Mouse (Mus musculus) kidney, postnatal 4 days (tissue): ENCODE data around the gene Gpd1.
"Not testable (repeated sequence)": the region's sequence is repeated elsewhere in the genome, so short reads cannot be mapped to it uniquely, and the experiment has no call there.

Experiments used
- DNase-seq, 2 experiments: peaks; one replicate each; pipeline ENCODE4 v3.0.0; 2021; ENCODE audit warnings: mixed read lengths in 2 of 2

Gene Gpd1

DNA sequence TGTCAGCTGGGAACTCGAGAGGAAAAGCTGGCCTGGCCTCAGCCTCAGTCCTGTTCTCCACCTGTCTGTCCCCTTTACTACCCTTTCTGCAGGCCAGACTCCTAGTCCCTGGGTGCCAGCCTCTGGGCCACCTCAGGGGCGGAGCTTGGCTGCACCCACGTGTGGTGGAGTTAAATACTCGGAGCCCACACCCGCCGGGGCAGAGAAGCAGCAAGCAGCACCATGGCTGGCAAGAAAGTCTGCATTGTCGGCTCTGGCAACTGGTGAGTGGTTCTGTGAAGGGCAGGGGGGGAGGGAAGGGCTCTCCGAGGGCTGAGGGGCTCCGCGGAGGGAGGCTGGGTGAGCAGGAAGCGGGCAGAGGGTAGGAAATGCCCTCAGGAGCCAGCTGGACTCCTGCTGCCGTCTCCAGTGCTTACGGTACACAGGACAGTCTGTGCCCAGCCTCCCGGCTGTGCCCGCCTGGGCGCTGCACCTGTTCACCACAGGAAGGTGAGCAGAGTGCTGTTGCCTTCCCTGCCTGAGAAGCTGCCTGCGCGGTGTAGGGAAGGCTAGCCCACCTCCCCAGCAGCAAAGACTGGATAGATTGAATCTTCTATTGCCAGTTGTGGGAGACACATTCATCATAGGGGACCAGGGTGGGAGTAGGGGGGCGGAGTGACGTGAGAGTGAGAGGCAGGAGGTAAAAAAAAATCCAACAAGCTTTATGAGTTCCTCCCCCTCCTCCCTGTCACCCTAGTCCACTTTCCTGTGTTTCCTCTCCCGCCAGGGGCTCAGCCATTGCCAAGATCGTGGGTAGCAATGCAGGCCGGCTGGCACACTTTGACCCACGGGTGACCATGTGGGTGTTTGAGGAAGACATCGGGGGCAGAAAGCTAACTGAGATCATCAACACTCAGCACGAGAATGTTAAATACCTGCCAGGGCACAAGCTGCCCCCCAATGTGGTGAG lies at the start of gene Gpd1:
Gene Gpd1 (plus strand): TSS at position 130 of the 949 bp plus-strand sequence.
- DNase-seq: peak; percentile 68 to 83

GRCm38 (mm10) chr15:99667544-99667943 lies 49.8 kb upstream of the Gpd1 start:
- no peak for DNase-seq

DNA sequence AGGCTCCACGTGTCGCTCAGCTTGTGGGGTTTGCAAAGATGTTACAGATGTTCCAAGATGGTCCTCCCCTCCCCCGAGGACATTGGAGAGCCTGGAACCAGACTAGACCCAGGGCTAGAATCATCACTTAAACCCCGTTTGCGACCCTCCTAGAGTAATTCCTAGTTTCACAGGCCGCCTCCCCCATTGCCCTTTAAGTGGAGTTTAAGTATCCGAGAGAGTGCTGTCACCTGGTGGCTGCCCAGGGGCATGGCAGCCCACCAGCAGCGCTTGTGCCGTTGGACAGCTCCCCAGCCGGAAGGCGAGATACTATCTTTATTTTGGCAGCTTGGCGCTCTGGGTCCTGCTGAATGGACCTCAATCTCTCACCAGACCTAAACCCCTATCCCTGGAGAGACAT lies 48.4 kb upstream of the Gpd1 start:
- DNase-seq: peak; percentile 86 to 90

GRCm38 (mm10) chr15:99669392-99669791 lies 47.9 kb upstream of the Gpd1 start:
- DNase-seq: no peak

DNA sequence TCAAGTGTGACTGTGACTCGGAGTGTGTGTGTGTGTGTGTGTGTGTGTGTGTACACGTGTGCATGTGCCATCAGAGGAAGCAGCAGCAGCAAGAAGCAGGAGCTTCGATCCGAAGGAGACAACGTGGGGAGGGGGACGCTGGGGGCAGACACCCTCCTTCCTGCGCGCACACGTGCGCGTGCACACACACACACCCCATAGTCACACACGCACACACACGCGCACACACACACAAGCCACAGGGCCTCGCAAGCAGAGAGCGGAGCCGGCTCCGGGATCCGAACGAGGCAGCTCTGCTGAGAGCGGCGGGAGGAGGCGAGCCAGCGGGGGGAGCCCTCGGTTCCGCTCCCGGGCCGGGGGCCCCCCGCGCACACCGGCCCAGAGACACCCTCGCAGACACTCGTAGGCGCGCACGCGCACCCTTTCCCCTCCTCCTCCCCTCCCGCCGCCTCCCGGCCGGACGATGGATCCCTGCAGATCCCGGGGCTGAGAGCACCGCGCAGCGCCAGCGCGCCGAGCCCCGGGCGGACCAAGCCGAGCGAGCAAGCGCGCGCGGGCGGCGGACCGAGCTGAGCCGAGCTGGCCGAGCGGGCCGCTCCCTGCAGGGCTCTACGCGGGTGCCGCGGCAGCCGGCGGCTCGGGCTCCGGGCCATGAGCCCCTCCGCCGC lies 47.0 kb upstream of the Gpd1 start, which contains the start of gene Asic1:
Gene Asic1 (plus strand): TSS at position 215 of the 668 bp plus-strand sequence.
- peak; percentile 75 to 82 for DNase-seq

- DNase-seq: no peak
These were observed 46.2 kb upstream of the Gpd1 start for GRCm38 (mm10) chr15:99670964-99671670.

DNA sequence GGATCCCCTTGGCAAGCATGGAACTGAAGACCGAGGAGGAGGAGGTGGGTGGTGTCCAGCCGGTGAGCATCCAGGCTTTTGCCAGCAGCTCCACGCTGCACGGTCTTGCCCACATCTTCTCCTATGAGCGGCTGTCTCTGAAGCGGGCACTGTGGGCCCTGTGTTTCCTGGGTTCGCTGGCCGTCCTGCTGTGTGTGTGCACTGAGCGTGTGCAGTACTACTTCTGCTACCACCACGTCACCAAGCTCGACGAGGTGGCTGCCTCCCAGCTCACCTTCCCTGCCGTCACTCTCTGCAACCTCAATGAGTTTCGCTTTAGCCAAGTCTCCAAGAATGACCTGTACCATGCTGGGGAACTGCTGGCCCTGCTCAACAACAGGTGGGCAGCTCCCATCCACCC lies 45.5 kb upstream of the Gpd1 start:
- DNase-seq: no peak

DNA sequence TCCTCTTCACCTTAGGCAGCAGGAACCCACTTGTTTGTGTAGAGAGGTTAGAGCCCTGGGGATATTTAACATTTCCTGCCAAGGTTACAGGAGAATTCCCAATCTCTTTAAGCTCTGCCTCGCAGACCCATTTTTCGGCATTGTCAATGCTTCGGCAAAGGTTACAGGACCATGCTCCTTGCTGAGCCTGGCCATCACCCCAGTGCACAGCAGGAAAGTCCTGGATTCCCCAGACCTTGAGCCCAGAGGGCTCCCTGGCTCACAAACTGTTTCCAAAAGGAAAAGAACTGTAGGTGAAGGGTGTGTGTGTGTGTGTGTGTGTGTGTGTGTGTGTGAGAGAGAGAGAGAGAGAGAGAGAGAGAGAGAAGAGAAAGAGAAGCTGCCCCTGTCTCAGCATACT lies 42.4 kb upstream of the Gpd1 start:
- no peak for DNase-seq

GRCm38 (mm10) chr15:99677089-99677488 lies 40.2 kb upstream of the Gpd1 start:
- DNase-seq: no peak

DNA sequence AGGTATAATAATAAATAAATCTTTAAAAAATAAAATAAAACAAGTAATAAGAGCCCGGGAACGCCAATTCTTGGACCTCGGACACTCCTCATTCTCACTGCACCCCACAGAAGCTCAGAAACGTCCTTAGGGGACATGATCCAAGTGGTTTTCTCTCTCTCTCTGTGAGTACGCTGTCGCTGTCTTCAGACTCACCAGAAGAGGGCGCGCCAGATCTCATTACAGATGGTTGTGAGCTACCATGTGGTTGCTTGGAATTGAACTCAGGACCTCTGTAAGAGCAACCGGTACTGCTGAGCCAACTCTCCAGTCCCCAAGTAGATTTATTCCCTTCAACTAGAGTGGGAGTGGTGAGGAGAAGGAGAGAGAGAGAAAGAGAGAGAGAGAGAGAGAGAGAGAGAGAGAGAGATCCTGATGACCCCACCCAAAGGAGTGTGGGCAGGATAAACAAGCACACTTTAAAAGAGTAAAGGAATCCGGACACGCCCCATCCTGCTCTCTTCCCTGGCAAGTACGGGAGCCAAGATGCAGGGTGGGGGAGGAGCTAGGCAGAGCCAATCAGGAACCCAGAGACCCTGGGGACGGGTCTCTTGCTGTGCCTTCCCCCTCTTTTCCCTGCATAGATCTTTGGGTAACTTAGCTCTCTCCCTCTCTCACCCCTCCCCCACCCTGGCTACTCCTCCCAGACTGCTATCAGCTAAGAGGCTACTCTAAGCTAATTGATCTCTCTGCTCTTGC lies 39.1 kb upstream of the Gpd1 start:
- peak; percentile 54 to 57 for DNase-seq

DNA sequence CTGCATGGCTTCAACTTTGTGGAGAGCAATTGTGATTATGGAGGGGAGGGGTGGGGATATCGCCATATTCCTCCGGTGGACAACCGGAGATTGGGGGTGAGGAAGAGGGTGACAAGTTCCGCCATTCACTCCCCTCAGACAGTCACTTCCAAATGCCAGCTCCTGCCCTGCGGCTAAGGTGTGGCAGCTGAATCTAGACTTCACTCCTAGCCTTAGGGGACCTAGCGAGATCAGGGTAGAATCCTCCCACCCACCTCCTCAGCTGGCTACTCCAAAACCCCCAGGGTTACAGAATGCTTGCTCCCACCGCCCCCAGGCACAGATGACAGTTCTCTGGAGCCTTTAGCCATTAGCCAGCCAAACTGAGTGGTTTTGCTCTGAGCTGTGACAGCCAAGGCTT lies 38.3 kb upstream of the Gpd1 start:
- no peak for DNase-seq

GRCm38 (mm10) chr15:99682880-99683279 lies 34.4 kb upstream of the Gpd1 start:
- DNase-seq: peak in 1 of 2 experiments; percentile 14

DNA sequence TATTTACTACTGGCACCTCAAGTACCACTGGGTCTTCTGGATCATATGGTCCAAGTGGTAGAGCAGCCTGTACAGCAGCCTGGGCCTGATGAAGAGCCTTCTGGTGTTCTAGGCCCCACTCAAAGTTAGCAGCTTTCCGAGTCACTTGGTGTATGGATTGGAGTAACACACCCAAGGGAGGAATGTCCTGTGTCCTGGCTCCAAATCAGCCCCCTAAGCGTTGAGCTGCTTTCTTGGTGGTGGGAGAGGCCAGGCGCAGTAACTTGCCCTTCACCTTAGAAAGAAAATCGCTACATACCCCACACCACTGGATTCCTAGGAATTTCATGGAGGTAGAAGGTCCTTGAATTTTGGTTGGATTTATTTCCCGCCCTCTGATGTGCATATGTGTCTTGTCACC lies 33.2 kb upstream of the Gpd1 start:
- DNase-seq: no peak

GRCm38 (mm10) chr15:99688712-99689111 lies 28.6 kb upstream of the Gpd1 start:
- peak; percentile 67 to 77 for DNase-seq

- DNase-seq: no peak
These were observed 26.4 kb upstream of the Gpd1 start for GRCm38 (mm10) chr15:99690924-99691323.

- no peak for DNase-seq
These were observed 25.3 kb upstream of the Gpd1 start for GRCm38 (mm10) chr15:99691976-99692375.

GRCm38 (mm10) chr15:99697309-99697708 lies 20.0 kb upstream of the Gpd1 start:
- peak in 1 of 2 experiments; percentile 60 for DNase-seq

- DNase-seq: peak in 1 of 2 experiments; percentile 41
These were observed 18.7 kb upstream of the Gpd1 start for GRCm38 (mm10) chr15:99698533-99699085.

- no peak for DNase-seq
These were observed 17.6 kb upstream of the Gpd1 start for GRCm38 (mm10) chr15:99699715-99700114.

DNA sequence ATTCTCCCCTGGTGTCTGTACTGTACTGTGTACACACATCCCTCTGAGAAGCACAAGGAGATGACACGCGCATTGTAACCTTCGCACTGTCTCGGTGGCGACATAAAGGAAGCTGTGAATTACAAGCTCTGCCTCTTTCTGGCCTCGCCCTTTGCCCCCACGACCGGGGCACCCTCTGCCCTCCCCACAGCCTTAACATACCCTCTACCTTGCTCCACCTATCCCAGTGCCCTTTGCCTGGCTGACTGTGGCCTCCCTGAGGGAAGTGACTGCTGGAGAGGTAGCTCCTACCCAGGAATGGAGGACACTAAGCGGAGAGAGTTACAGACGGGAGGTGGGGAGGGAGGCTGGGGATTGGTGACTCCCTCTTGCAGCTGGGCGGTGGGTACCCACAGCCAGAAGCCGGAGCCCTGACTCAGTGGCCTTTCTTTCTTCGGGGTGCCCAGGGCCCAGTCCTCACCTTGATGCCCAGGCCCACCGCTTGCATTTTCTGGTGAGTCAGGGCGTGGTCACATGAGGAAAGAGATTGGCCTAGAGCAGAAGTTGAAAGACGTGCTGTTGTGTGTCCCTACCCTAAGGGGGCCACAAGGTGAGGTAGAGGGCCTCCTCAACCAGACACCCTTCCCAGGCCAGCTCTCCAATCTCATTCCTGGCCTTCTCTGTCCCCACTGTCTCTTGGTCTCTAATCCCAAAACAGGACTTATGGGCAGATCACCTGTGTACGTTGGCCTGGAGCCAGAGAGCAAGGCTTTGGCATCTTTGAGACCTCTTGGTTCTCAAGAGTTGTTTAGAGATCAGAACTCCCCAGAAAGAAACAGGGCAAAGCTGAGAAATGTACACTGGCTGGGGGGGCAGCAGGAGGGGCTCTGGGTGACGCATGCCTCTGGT lies 16.9 kb upstream of the Gpd1 start:
- DNase-seq: no peak

DNA sequence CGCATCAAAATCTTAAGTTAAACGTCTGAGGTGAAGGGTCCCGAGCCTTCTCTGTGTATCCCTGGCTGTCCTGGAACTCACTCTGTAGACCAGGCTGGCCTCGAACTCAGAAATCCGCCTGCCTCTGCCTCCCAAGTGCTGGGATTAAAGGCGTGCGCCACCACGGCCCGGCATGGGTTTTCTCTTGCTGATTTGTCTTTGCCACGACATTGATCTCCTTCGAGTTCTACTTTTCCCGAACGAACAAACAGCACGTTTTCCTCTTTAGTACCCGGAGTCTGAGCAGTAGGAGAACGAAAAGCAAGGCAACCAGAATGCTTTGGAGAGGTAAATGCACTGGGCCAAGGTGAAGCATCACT lies 15.7 kb upstream of the Gpd1 start:
- DNase-seq: not testable (repeated sequence)
